In the genomic region with DNA sequence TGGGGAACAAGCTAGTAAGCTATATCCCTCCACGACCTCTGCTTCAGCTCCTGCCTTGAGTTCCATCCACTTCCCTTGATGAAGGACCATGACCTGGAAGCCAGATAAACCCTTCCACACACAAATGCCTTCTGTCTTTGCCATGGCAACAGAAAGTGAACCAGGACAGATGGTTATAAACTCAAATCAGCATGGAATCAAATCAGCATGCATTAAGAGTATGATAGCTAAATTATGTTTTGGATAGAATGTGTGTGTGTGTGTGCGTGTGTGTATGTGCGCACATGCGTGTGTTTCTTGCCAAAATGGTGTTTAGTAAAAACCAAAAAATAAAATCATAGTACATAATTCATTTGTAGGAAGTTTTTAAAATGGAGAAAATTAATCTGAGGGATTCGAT, we compare ENCODE assay signal across 17 mouse cellular contexts.
DNase-seq lines count a peak whose midpoint lies in the region; ATAC-seq and TF ChIP-seq lines count a peak whose summit lies in the region.
"Had no signal": no experiment of that assay in that cellular context is flagged by ENCODE, and none has a peak within 500 bp of the region (broad histone marks: within the 10 kb centered on the region; RNA-seq: fewer than 3 reads in every experiment).

No protein-coding gene starts in this region.

- peak; percentile 13 to 20 for DNase-seq in cerebellum, postnatal 14 days
- DNase-seq in cerebellum, postnatal 4 days (ENCODE audit: low spot score in 2 of 2): no peak
- peak; percentile 43 for DNase-seq in forebrain, postnatal 0 days
- DNase-seq: adrenal gland, adult 2 months; adrenal gland, postnatal 10 days; adrenal gland, postnatal 25 days; cerebellum, adult 11 months; cerebellum, adult 18-20 months; cerebellum, adult 8-10 months; cerebellum, adult 9-11 months; embryo, embryonic 11 days had no signal

- no peak overlapping the region for H3K4me2 ChIP-seq in forebrain, postnatal 0 days (ENCODE audit: low read depth)
- no peak overlapping the region for H3K4me2 ChIP-seq in forebrain, embryonic 12.5 days
- H3K4me2 ChIP-seq: embryonic facial prominence, embryonic 13.5 days; embryonic facial prominence, embryonic 15.5 days had no signal

- H3K4me3 ChIP-seq in forebrain, postnatal 0 days (ENCODE audit: low read depth, low read length): no peak overlapping the region
- H3K4me3 ChIP-seq in forebrain, embryonic 12.5 days (replicated peaks): no peak overlapping the region
- H3K4me3 ChIP-seq: embryonic facial prominence, embryonic 13.5 days; embryonic facial prominence, embryonic 15.5 days; erythroblast, embryonic 14.5 days; forebrain, embryonic 10.5 days had no signal

- no peaks in the 10 kb centered on the region for H3K27me3 ChIP-seq in forebrain, postnatal 0 days (ENCODE audit: insufficient read depth, low read length)
- no peaks in the 10 kb centered on the region for H3K27me3 ChIP-seq in forebrain, embryonic 12.5 days
- H3K27me3 ChIP-seq: embryonic facial prominence, embryonic 13.5 days; embryonic facial prominence, embryonic 15.5 days had no signal

- H3K9me3 ChIP-seq in forebrain, postnatal 0 days (ENCODE audit: low read length): no peaks in the 10 kb centered on the region
- no peaks in the 10 kb centered on the region for H3K9me3 ChIP-seq in forebrain, embryonic 12.5 days
- H3K9me3 ChIP-seq: embryonic facial prominence, embryonic 13.5 days; embryonic facial prominence, embryonic 15.5 days; forebrain, embryonic 10.5 days had no signal

- no peak overlapping the region for H3K9ac ChIP-seq in forebrain, postnatal 0 days
- H3K9ac ChIP-seq in forebrain, embryonic 12.5 days: no peak overlapping the region
- H3K9ac ChIP-seq: embryonic facial prominence, embryonic 13.5 days; embryonic facial prominence, embryonic 15.5 days had no signal

- TF ChIP-seq CTCF in forebrain, postnatal 0 days (IDR thresholded peaks at IDR 0.05; ENCODE audit: low read depth): no peak

- no peaks in the 10 kb centered on the region for H3K4me1 ChIP-seq in forebrain, postnatal 0 days (ENCODE audit: insufficient read depth)
- no peaks in the 10 kb centered on the region for H3K4me1 ChIP-seq in forebrain, embryonic 12.5 days
- H3K4me1 ChIP-seq: embryonic facial prominence, embryonic 13.5 days; embryonic facial prominence, embryonic 15.5 days; forebrain, embryonic 10.5 days had no signal

- H3K36me3 ChIP-seq in forebrain, postnatal 0 days (ENCODE audit: insufficient read depth): no peaks in the 10 kb centered on the region
- no peaks in the 10 kb centered on the region for H3K36me3 ChIP-seq in forebrain, embryonic 12.5 days (replicated peaks)
- H3K36me3 ChIP-seq: embryonic facial prominence, embryonic 13.5 days; embryonic facial prominence, embryonic 15.5 days; forebrain, embryonic 10.5 days had no signal

- ATAC-seq in forebrain, postnatal 0 days: peak; percentile 56
- no peak for ATAC-seq in forebrain, embryonic 12.5 days (ENCODE audit: low FRiP score)
- ATAC-seq: forebrain, embryonic 14.5 days had no signal

- H3K27ac ChIP-seq in forebrain, postnatal 0 days (ENCODE audit: low read depth, low read length): no peak overlapping the region
- no peak overlapping the region for H3K27ac ChIP-seq in forebrain, embryonic 12.5 days
- H3K27ac ChIP-seq: embryonic facial prominence, embryonic 13.5 days; embryonic facial prominence, embryonic 15.5 days; forebrain, embryonic 10.5 days had no signal

- WGBS in forebrain, postnatal 0 days: 72% methylated on average over 5 of the region's 5 CpGs
- 94% methylated on average over 5 of the region's 5 CpGs for WGBS in forebrain, embryonic 12.5 days

Comparison
In these comparisons a context has a peak if more than half of its experiments do, and no peak if none do; other contexts are left out.
1. DNase-seq: peak in cerebellum, postnatal 14 days (2 of 2) and forebrain, postnatal 0 days (single experiment); none in cerebellum, postnatal 4 days (0 of 2).